Mouse (Mus musculus) limb, embryonic 14.5 days (tissue): Measurements from ENCODE around the gene Chml. TPM values are rescaled to one million over a fixed set of nuclear protein-coding genes. Genes with fewer than 3 reads are reported as not detected.

Experiments
- ATAC-seq: fragments of 200-750 bp; cut with Nextera tagmentation; 2 replicates; pipeline ENCODE4 v1.8.0; 2017; ENCODE audit warnings: low read depth, moderate number of reproducible peaks, moderate TSS enrichment; ENCODE audit not compliant: low FRiP score
- DNase-seq: peaks from one replicate; pipeline ENCODE4 v3.0.0-alpha.2; 2015; ENCODE audit warnings: low spot score
- H3K27ac ChIP-seq: fragments of 300-500 bp; sonication (generic); replicated peaks from 2 replicates; pipeline ENCODE4 v1.5.1; 2014; ENCODE audit warnings: low read depth, mild to moderate bottlenecking, low read length, moderate library complexity, mixed read lengths
- H3K27me3 ChIP-seq: fragments of 300-500 bp; sonication (generic); 2 replicates; pipeline ENCODE4 v1.6.1; 2014; ENCODE audit warnings: low read length, mixed read lengths; ENCODE audit not compliant: control insufficient read depth, insufficient read depth
- H3K36me3 ChIP-seq: fragments of 300-500 bp; sonication (generic); 2 replicates; pipeline ENCODE4 v1.6.1; 2014; ENCODE audit warnings: mild to moderate bottlenecking, low read length, moderate library complexity, mixed read lengths; ENCODE audit not compliant: control insufficient read depth, insufficient read depth
- H3K4me1 ChIP-seq: fragments of 300-500 bp; sonication (generic); 2 replicates; pipeline ENCODE4 v1.6.1; 2014; ENCODE audit warnings: antibody characterized with exemption, low read length, mixed read lengths; ENCODE audit not compliant: control insufficient read depth, insufficient read depth
- H3K4me2 ChIP-seq: fragments of 300-500 bp; sonication (generic); replicated peaks from 2 replicates; pipeline ENCODE4 v1.6.1; 2014; ENCODE audit warnings: low read depth, mild to moderate bottlenecking, low read length, moderate library complexity; ENCODE audit not compliant: severe bottlenecking
- H3K4me3 ChIP-seq: fragments of 300-500 bp; sonication (generic); replicated peaks from 2 replicates; pipeline ENCODE4 v1.5.1; 2014; ENCODE audit warnings: low read length
- H3K9ac ChIP-seq: fragments of 300-500 bp; sonication (generic); 2 replicates; pipeline ENCODE4 v1.6.1; 2014; ENCODE audit warnings: mild to moderate bottlenecking, low read depth, low read length, moderate library complexity; ENCODE audit not compliant: severe bottlenecking
- H3K9me3 ChIP-seq: fragments of 300-500 bp; sonication (generic); 2 replicates; pipeline ENCODE4 v1.6.1; 2016; ENCODE audit warnings: low read length; ENCODE audit not compliant: control insufficient read depth
- POLR2A ChIP-seq: fragments of 200-500 bp; IDR thresholded peaks from 2 replicates; pipeline ENCODE4 v1.8.0; 2012; ENCODE audit warnings: inconsistent platforms, mild to moderate bottlenecking, moderate library complexity, borderline replicate concordance; ENCODE audit not compliant: insufficient read depth, insufficient read length; ENCODE audit errors: extremely low read depth
- WGBS: fragments of 180-500 bp; shearing (Covaris S2); extraction: QIAGEN DNeasy Blood & Tissue Kit; methylation state at CpG from one replicate; pipeline ENCODE4 v1.1.7; 2014; 5-methylcytosine and 5-hydroxymethylcytosine counted together
- polyA plus RNA-seq, 2 experiments: library from polyadenylated mRNA; depleted of rRNA in 1 of 2; stranded (reverse) in 1 of 2; unstranded in 1 of 2; fragments of >200 nt; fragmentation: Nextera tagmentation in 1 of 2; extraction: Ambion mirVana in 1 of 2; gene quantifications; 2 replicates each; pipeline versions ENCODE4 v1.2.1 to v1.2.3; 2012 to 2014

The Chml gene
- polyA plus RNA-seq, 2 experiments: 1.5 to 2.2 TPM

DNA sequence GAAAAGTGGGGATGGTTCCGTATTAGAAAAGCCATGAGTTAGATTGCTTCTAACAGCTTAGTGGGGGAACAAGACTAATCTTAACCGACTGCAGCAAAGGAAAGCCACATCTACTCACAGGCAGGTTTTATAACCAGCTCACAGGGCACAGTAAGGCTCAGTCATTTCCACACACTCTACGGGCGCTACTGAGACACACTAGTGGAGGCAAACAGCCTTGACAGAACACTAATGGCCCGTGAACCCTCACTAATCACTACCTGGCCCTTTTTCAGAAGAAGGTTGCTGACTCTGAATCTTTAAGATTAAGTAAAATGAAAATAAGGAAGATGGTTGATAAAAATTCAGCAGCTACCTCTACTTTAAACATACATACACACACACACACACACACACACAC is 14.9 kb upstream of the Chml start:
- Histone ChIP-seq H3K4me2 (no peak overlapping the region), H3K27me3 (no peaks in the 10 kb centered on the region), H3K9ac (no peak overlapping the region), H3K27ac (no peak overlapping the region), H3K4me1 (no peaks in the 10 kb centered on the region), H3K36me3 (no peaks in the 10 kb centered on the region), H3K9me3 (no peaks in the 10 kb centered on the region), H3K4me3 (no peak overlapping the region)
- no peak for DNase-seq
- 37% methylated on average over 5 of the region's 5 CpGs for WGBS
- no peak for ATAC-seq
- TF ChIP-seq POLR2A: no peak

DNA sequence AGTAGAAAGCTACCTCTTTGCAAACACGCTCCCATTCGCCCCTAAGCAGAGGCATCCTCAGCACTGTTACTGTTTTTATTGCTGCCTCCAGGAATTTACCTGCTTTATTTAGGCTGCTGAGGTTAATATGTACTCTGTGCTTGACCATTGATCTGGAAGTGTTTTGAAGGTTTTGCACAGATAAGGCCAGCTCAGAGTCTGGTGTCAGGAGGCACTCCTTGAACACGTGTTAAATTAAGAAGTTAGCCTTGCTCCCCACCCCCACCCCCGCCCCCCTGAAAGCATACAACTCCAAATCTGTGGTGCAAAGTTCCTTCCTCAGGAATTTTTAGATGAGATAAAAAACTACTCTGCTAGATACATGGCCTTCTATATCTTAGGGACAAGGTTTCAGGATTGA is 8.4 kb upstream of the Chml start:
- Histone ChIP-seq H3K4me3 (no peak overlapping the region), H3K36me3 (no peaks in the 10 kb centered on the region), H3K9ac (no peak overlapping the region), H3K27me3 (no peaks in the 10 kb centered on the region), H3K4me1 (no peaks in the 10 kb centered on the region), H3K27ac (no peak overlapping the region), H3K9me3 (no peaks in the 10 kb centered on the region), H3K4me2 (no peak overlapping the region)
- 62% methylated on average over 4 of the region's 4 CpGs for WGBS
- no peak for DNase-seq
- no peak for TF ChIP-seq POLR2A
- no peak for ATAC-seq

DNA sequence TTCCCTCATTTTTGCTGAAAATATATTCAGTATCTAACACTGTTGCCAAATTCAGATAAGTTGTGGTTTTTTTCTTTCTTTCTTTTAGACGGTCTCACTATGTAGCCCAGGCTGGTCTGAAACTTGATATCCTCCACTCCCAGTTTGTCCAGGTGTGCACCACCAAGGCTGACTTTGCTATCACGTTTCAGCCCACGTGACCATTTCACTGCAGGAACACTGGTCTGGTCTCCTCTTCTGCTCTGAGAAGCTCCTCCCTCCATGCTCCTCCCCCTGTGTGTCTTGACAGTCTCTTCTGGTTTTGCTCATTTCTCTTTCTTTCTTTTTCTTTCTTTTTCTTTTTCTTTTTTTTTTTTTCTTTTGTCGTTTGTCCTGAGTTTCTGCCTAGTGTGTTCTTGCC is 7.1 kb upstream of the Chml start:
- Histone ChIP-seq H3K4me3 (no peak overlapping the region), H3K9ac (no peak overlapping the region), H3K4me1 (no peaks in the 10 kb centered on the region), H3K9me3 (no peaks in the 10 kb centered on the region), H3K27me3 (no peaks in the 10 kb centered on the region), H3K4me2 (no peak overlapping the region), H3K27ac (no peak overlapping the region), H3K36me3 (no peaks in the 10 kb centered on the region)
- no peak for TF ChIP-seq POLR2A
- 25% methylated on average over 4 of the region's 4 CpGs for WGBS
- DNase-seq: no peak
- no peak for ATAC-seq

DNA sequence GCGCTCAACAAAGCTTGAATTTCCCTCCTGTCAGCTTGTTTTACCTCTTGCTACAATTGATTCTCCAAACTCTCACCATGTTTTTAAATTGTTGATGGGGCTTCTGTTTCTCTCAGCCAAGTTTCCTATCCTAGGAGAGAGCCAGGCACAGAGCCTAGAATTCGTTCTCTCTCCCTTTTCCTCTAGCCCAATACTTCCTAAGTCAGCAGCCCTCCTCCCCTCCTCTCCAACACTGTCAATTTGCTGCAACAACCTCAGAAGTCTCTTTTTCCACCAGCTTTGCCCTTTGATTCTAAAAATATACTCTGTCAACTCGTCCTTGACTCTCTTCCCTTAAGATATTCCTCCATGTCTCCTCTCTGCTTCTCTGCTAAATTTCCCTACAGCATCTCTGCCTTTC is 6.7 kb upstream of the Chml start:
- H3K27ac ChIP-seq: no peak overlapping the region
- no peak overlapping the region for H3K4me2 ChIP-seq
- TF ChIP-seq POLR2A: no peak
- H3K9me3 ChIP-seq: no peaks in the 10 kb centered on the region
- DNase-seq: no peak
- no peak overlapping the region for H3K9ac ChIP-seq
- no peak overlapping the region for H3K4me3 ChIP-seq
- H3K4me1 ChIP-seq: no peaks in the 10 kb centered on the region
- no peaks in the 10 kb centered on the region for H3K27me3 ChIP-seq
- no peak for ATAC-seq
- 59% methylated on average over 3 of the region's 3 CpGs for WGBS
- no peaks in the 10 kb centered on the region for H3K36me3 ChIP-seq

DNA sequence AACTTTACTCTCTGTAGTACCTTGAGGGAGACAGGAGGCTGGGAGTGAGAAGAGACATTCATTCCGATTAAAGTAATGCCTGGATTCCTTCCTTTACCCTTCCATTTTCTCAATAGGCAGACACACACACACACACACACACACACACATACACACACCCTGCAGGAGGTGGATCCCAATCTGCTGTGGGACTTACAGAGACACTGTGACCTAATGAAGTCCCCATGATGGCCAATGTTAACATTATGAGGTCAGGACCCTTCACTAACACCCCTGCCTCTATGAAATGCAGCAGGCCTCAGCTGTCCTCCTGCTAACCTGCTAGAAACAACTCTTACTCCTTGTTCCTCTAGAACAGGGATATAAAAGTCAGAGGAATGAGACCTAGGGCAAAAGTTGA is 5.6 kb upstream of the Chml start, which contains the start of gene Wdr64:
Wdr64 (plus strand) TSS at position 301 of the 400 bp plus-strand sequence.
- H3K36me3 ChIP-seq: no peaks in the 10 kb centered on the region
- no peaks in the 10 kb centered on the region for H3K27me3 ChIP-seq
- no peak for ATAC-seq
- DNase-seq: no peak
- TF ChIP-seq POLR2A: no peak
- no peak within 1 kb of the TSS for H3K4me2 ChIP-seq
- no peak within 1 kb of the TSS for H3K9ac ChIP-seq
- no peak within 1 kb of the TSS for H3K27ac ChIP-seq
- no peak within 1 kb of the TSS for H3K4me3 ChIP-seq
- H3K4me1 ChIP-seq: peaks cover 3% of the 10 kb centered on the region; the same call in 1 of the 2 replicates
- 83% methylated on average over 1 of the region's 1 CpGs for WGBS
- no peaks in the 10 kb centered on the region for H3K9me3 ChIP-seq

DNA sequence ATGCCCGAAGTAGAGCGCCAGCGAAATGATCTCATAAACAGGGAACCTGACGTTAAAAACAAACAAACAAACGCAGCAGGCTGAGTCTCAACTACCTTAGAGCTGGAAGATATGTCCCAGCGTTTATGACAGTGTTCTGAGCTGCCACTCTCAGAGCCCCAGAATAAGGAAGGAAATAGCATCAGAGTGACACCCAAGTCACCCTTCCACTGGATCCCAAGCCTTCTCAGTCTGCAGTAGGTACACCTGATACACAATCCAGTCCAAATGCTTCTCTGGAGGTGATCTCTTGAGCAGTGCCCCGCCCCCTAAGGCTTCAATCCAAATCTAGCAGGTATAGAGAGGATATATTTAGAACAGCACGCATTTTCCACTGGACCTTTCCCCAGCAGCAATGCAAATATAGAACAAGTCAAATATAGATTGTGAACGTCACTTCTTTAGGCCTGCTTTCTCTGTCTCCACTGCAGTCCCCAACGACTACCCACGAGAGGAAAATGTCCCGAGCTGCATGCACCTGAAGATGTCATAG is 794 bp upstream of the Chml start:
- H3K27ac ChIP-seq: no peak overlapping the region
- no peaks in the 10 kb centered on the region for H3K36me3 ChIP-seq
- ATAC-seq (no peak), DNase-seq (no peak)
- 41% methylated on average over 12 of the region's 12 CpGs for WGBS
- no peak for TF ChIP-seq POLR2A
- H3K9me3 ChIP-seq: no peaks in the 10 kb centered on the region
- H3K4me3 ChIP-seq: peak overlapping the region; percentile 75
- H3K27me3 ChIP-seq: no peaks in the 10 kb centered on the region
- H3K4me2 ChIP-seq: peak overlapping the region; percentile 82
- H3K4me1 ChIP-seq: peaks cover 12% of the 10 kb centered on the region
- H3K9ac ChIP-seq: no peak overlapping the region
